Mouse (Mus musculus) lung, adult 2 months (tissue): ENCODE measurements around the gene Pde4d. TPM values are rescaled to one million over a fixed set of nuclear protein-coding genes. Genes with fewer than 3 reads are reported as not detected.

Source experiments
- DNase-seq: peaks from one replicate; pipeline ENCODE4 v3.0.0; 2022
- H3K4me1 ChIP-seq: fragments of 200-500 bp; 2 replicates; pipeline ENCODE4 v1.6.1; 2011; ENCODE audit warnings: low read length; ENCODE audit not compliant: control insufficient read depth, insufficient read depth
- H3K4me3 ChIP-seq: fragments of 200-500 bp; replicated peaks from 2 replicates; pipeline ENCODE3; 2011; ENCODE audit warnings: low read depth, mild to moderate bottlenecking, control low read depth, low read length; ENCODE audit errors: extremely low read depth
- CTCF ChIP-seq: fragments of 200-500 bp; IDR thresholded peaks from 2 replicates; pipeline ENCODE4 v1.5.1; 2011; ENCODE audit warnings: mild to moderate bottlenecking, low read length, control low read depth; ENCODE audit not compliant: insufficient read depth
- POLR2A ChIP-seq: fragments of 200-500 bp; IDR thresholded peaks from 2 replicates; pipeline ENCODE4 v1.6.1; 2011; ENCODE audit warnings: low read depth, mild to moderate bottlenecking, control low read depth, low read length, borderline replicate concordance; ENCODE audit errors: extremely low read depth
- whole genome bisulfite sequencing: fragments of 180-500 bp; shearing (Covaris S2); methylation state at CpG from one replicate; pipeline ENCODE4 v1.1.7; 2018; 5-methylcytosine and 5-hydroxymethylcytosine counted together
- polyA plus RNA-seq: library from polyadenylated mRNA; depleted of rRNA; stranded (reverse); fragments of >200 nt; gene quantifications from 2 replicates; pipeline ENCODE4 v1.2.3, GENCODE M21; 2012

Gene Pde4d
- polyA plus RNA-seq, 1 experiment, result 20.0 TPM

- no peak for TF ChIP-seq POLR2A
- no peak for DNase-seq
- 33% methylated on average over 15 of the region's 15 CpGs for WGBS
- Histone ChIP-seq H3K4me3 (no peak overlapping the region), H3K4me1 (no peaks in the 10 kb centered on the region; the same call in 1 of the 2 replicates)
Measured at GRCm38 (mm10) chr13:109926277-109926920, 1476.7 kb downstream of the Pde4d start.

GRCm38 (mm10) chr13:109927782-109928181 lies 1478.0 kb downstream of the Pde4d start:
- no peak for TF ChIP-seq CTCF
- TF ChIP-seq POLR2A, result no peak
- WGBS, result 71% methylated on average over 2 of the region's 2 CpGs
- H3K4me1 ChIP-seq, result no peaks in the 10 kb centered on the region; the same call in 1 of the 2 replicates
- DNase-seq, result no peak
- no peak overlapping the region for H3K4me3 ChIP-seq

GRCm38 (mm10) chr13:109932688-109933087 lies 1482.9 kb downstream of the Pde4d start:
- no peak overlapping the region for H3K4me3 ChIP-seq
- no peaks in the 10 kb centered on the region for H3K4me1 ChIP-seq
- WGBS, result 92% methylated on average over 13 of the region's 13 CpGs
- no peak for DNase-seq
- TF ChIP-seq CTCF (no peak), POLR2A (no peak)

- no peak for DNase-seq
- 85% methylated on average over 7 of the region's 7 CpGs for WGBS
- TF ChIP-seq CTCF (no peak), POLR2A (no peak)
- no peaks in the 10 kb centered on the region for H3K4me1 ChIP-seq
- H3K4me3 ChIP-seq, result no peak overlapping the region
Measured at GRCm38 (mm10) chr13:109933554-109933953, 1483.8 kb downstream of the Pde4d start.

- DNase-seq, result no peak
- WGBS, result 96% methylated on average over 5 of the region's 5 CpGs
- no peak for TF ChIP-seq POLR2A
- no peak for TF ChIP-seq CTCF
- H3K4me1 ChIP-seq, result no peaks in the 10 kb centered on the region
- no peak overlapping the region for H3K4me3 ChIP-seq
Measured at GRCm38 (mm10) chr13:109936866-109937265, 1487.1 kb downstream of the Pde4d start.

- no peak overlapping the region for H3K4me3 ChIP-seq
- no peak for DNase-seq
- WGBS, result 95% methylated on average over 7 of the region's 7 CpGs
- H3K4me1 ChIP-seq, result no peaks in the 10 kb centered on the region
- no peak for TF ChIP-seq POLR2A
Measured at GRCm38 (mm10) chr13:109944822-109945551, 1495.2 kb downstream of the Pde4d start.

GRCm38 (mm10) chr13:109951466-109951865 lies 1501.7 kb downstream of the Pde4d start:
- Histone ChIP-seq H3K4me1 (no peaks in the 10 kb centered on the region), H3K4me3 (no peak overlapping the region)
- DNase-seq, result no peak
- WGBS, result 58% methylated on average over 14 of the region's 14 CpGs
- TF ChIP-seq CTCF, result no peak
- no peak for TF ChIP-seq POLR2A

- DNase-seq, result no peak
- WGBS, result 89% methylated on average over 8 of the region's 8 CpGs
- no peak overlapping the region for H3K4me3 ChIP-seq
- no peak for TF ChIP-seq POLR2A
- TF ChIP-seq CTCF, result no peak
- H3K4me1 ChIP-seq, result no peaks in the 10 kb centered on the region
Measured at GRCm38 (mm10) chr13:109954189-109954588, 1504.4 kb downstream of the Pde4d start.

- TF ChIP-seq CTCF (no peak), POLR2A (no peak)
Measured at GRCm38 (mm10) chr13:109957953-109958352, 1508.2 kb downstream of the Pde4d start.

More at GRCm38 (mm10) chr13:109957953-109958352, 1508.2 kb downstream of the Pde4d start:
- H3K4me3 ChIP-seq, result no peak overlapping the region
- 54% methylated on average over 4 of the region's 4 CpGs for WGBS
- H3K4me1 ChIP-seq, result no peaks in the 10 kb centered on the region
- no peak for DNase-seq
